Mouse (Mus musculus): ENCODE results near the gene Tpcn2. TPM values are rescaled to one million over a fixed set of nuclear protein-coding genes. Genes with fewer than 3 reads are reported as not detected.
A peak's percentile ranks its signal among the peaks of the same experiment; 100 is the strongest.

Tpcn2 gene
- polyA plus RNA-seq, 1 experiment from 2014 or later: 5.9 TPM

- no peaks in the 10 kb centered on the region for H3K36me3 ChIP-seq
- 86% methylated on average over 3 of the region's 3 CpGs for WGBS
- no peak for ATAC-seq (ENCODE audit: low FRiP score, low read depth)
Observed at GRCm38 (mm10) chr7:145169703-145170102, 114.1 kb downstream of the Tpcn2 start.

GRCm38 (mm10) chr7:145159283-145160240, 124.2 kb downstream of the Tpcn2 start:
- peak overlapping the region; percentile 44 for H3K27ac ChIP-seq (replicated peaks)
- H3K4me2 ChIP-seq (replicated peaks): no peak overlapping the region
- H3K4me3 ChIP-seq: no peak overlapping the region
- no peaks in the 10 kb centered on the region for H3K9me3 ChIP-seq
- 12% methylated on average over 13 of the region's 13 CpGs for WGBS
- no peaks in the 10 kb centered on the region for H3K36me3 ChIP-seq
- peaks cover 21% of the 10 kb centered on the region for H3K4me1 ChIP-seq
- H3K27me3 ChIP-seq: peaks cover 10% of the 10 kb centered on the region; the same call in 1 of the 2 replicates
- ATAC-seq (ENCODE audit: low FRiP score, low read depth): peak; percentile 78; the same call in 1 of the 2 replicates
- H3K9ac ChIP-seq (replicated peaks): no peak overlapping the region

More at GRCm38 (mm10) chr7:145169703-145170102, 114.1 kb downstream of the Tpcn2 start:
- Histone ChIP-seq H3K4me1 (peaks cover 21% of the 10 kb centered on the region), H3K4me3 (no peak overlapping the region), H3K27ac (replicated peaks) (no peak overlapping the region), H3K9me3 (no peaks in the 10 kb centered on the region), H3K9ac (replicated peaks) (no peak overlapping the region), H3K4me2 (replicated peaks) (no peak overlapping the region), H3K27me3 (peaks cover 18% of the 10 kb centered on the region; the same call in 1 of the 2 replicates)

- H3K9ac ChIP-seq (replicated peaks): no peak overlapping the region
- no peak for ATAC-seq (ENCODE audit: low FRiP score, low read depth)
- no peak overlapping the region for H3K4me2 ChIP-seq (replicated peaks)
- 92% methylated on average over 4 of the region's 4 CpGs for WGBS
- H3K4me3 ChIP-seq: no peak overlapping the region
- no peak overlapping the region for H3K27ac ChIP-seq (replicated peaks)
- peaks cover 19% of the 10 kb centered on the region for H3K4me1 ChIP-seq
- H3K9me3 ChIP-seq: no peaks in the 10 kb centered on the region
- H3K27me3 ChIP-seq: peaks cover 7% of the 10 kb centered on the region; the same call in 1 of the 2 replicates
- H3K36me3 ChIP-seq: no peaks in the 10 kb centered on the region
Observed at GRCm38 (mm10) chr7:145155666-145156065, 128.1 kb downstream of the Tpcn2 start.

- no peak for ATAC-seq (ENCODE audit: low FRiP score, low read depth)
- H3K9me3 ChIP-seq: no peaks in the 10 kb centered on the region
- 65% methylated on average over 1 of the region's 1 CpGs for WGBS
- peaks cover 3% of the 10 kb centered on the region for H3K4me1 ChIP-seq
- no peak overlapping the region for H3K27ac ChIP-seq (replicated peaks)
- no peak overlapping the region for H3K4me2 ChIP-seq (replicated peaks)
- peaks cover 7% of the 10 kb centered on the region; the same call in 1 of the 2 replicates for H3K27me3 ChIP-seq
- H3K36me3 ChIP-seq: no peaks in the 10 kb centered on the region
- H3K4me3 ChIP-seq: no peak overlapping the region
- no peak overlapping the region for H3K9ac ChIP-seq (replicated peaks)
Observed at GRCm38 (mm10) chr7:145154066-145154465, 129.7 kb downstream of the Tpcn2 start.

GRCm38 (mm10) chr7:145151845-145152244, 132.0 kb downstream of the Tpcn2 start:
- no peaks in the 10 kb centered on the region; the same call in 1 of the 2 replicates for H3K27me3 ChIP-seq
- no peak overlapping the region for H3K9ac ChIP-seq (replicated peaks)
- no peak overlapping the region for H3K4me3 ChIP-seq
- H3K4me2 ChIP-seq (replicated peaks): no peak overlapping the region
- no peaks in the 10 kb centered on the region for H3K9me3 ChIP-seq
- no peaks in the 10 kb centered on the region for H3K36me3 ChIP-seq
- 79% methylated on average over 3 of the region's 3 CpGs for WGBS
- ATAC-seq (ENCODE audit: low FRiP score, low read depth): no peak
- no peak overlapping the region for H3K27ac ChIP-seq (replicated peaks)
- no peaks in the 10 kb centered on the region for H3K4me1 ChIP-seq

- no peak for ATAC-seq (ENCODE audit: low FRiP score, low read depth)
- no peak overlapping the region for H3K4me2 ChIP-seq (replicated peaks)
- no peaks in the 10 kb centered on the region for H3K36me3 ChIP-seq
- H3K9ac ChIP-seq (replicated peaks): no peak overlapping the region
- no peaks in the 10 kb centered on the region for H3K27me3 ChIP-seq
- no peak overlapping the region for H3K4me3 ChIP-seq
- H3K4me1 ChIP-seq: 0 out of 2 replicates have a peak, but pooled peaks cover 3% of the 10 kb centered on the region
- H3K9me3 ChIP-seq: no peaks in the 10 kb centered on the region
- H3K27ac ChIP-seq (replicated peaks): no peak overlapping the region
- 85% methylated on average over 4 of the region's 4 CpGs for WGBS
Observed at GRCm38 (mm10) chr7:145148902-145149301, 134.9 kb downstream of the Tpcn2 start.

GRCm38 (mm10) chr7:145147973-145148698, 135.7 kb downstream of the Tpcn2 start:
- no peak for ATAC-seq (ENCODE audit: low FRiP score, low read depth)
- H3K4me1 ChIP-seq: 0 out of 2 replicates have a peak, but pooled peaks cover 3% of the 10 kb centered on the region
- no peak overlapping the region for H3K4me2 ChIP-seq (replicated peaks)
- H3K27me3 ChIP-seq: no peaks in the 10 kb centered on the region
- no peak overlapping the region for H3K27ac ChIP-seq (replicated peaks)
- 75% methylated on average over 5 of the region's 5 CpGs for WGBS
- no peak overlapping the region for H3K9ac ChIP-seq (replicated peaks)
- no peaks in the 10 kb centered on the region for H3K36me3 ChIP-seq
- no peak overlapping the region for H3K4me3 ChIP-seq
- no peaks in the 10 kb centered on the region for H3K9me3 ChIP-seq

- Histone ChIP-seq H3K4me2 (replicated peaks) (no peak overlapping the region), H3K36me3 (no peaks in the 10 kb centered on the region), H3K27ac (replicated peaks) (no peak overlapping the region), H3K4me1 (0 out of 2 replicates have a peak, but pooled peaks cover 3% of the 10 kb centered on the region), H3K27me3 (no peaks in the 10 kb centered on the region), H3K9ac (replicated peaks) (no peak overlapping the region), H3K9me3 (no peaks in the 10 kb centered on the region), H3K4me3 (no peak overlapping the region)
- no peak for ATAC-seq (ENCODE audit: low FRiP score, low read depth)
Observed at GRCm38 (mm10) chr7:145146252-145146930, 137.4 kb downstream of the Tpcn2 start.

- WGBS: 70% methylated on average over 3 of the region's 3 CpGs
- no peaks in the 10 kb centered on the region for H3K27me3 ChIP-seq
- no peak for ATAC-seq (ENCODE audit: low FRiP score, low read depth)
- H3K9me3 ChIP-seq: 0 out of 2 replicates have a peak, but pooled peaks cover 4% of the 10 kb centered on the region
- H3K36me3 ChIP-seq: no peaks in the 10 kb centered on the region
- no peak overlapping the region for H3K9ac ChIP-seq (replicated peaks)
- 0 out of 2 replicates have a peak, but pooled peaks cover 3% of the 10 kb centered on the region for H3K4me1 ChIP-seq
- H3K4me2 ChIP-seq (replicated peaks): no peak overlapping the region
- H3K27ac ChIP-seq (replicated peaks): no peak overlapping the region
- no peak overlapping the region for H3K4me3 ChIP-seq
Observed at GRCm38 (mm10) chr7:145143502-145144070, 140.2 kb downstream of the Tpcn2 start.

GRCm38 (mm10) chr7:145140656-145141055, 143.2 kb downstream of the Tpcn2 start:
- Histone ChIP-seq H3K4me2 (replicated peaks) (no peak overlapping the region), H3K4me3 (no peak overlapping the region), H3K27me3 (no peaks in the 10 kb centered on the region), H3K27ac (replicated peaks) (no peak overlapping the region), H3K4me1 (peaks cover 9% of the 10 kb centered on the region; the same call in 1 of the 2 replicates), H3K9ac (replicated peaks) (no peak overlapping the region), H3K36me3 (no peaks in the 10 kb centered on the region), H3K9me3 (peaks cover 10% of the 10 kb centered on the region; the same call in 1 of the 2 replicates)
- ATAC-seq (ENCODE audit: low FRiP score, low read depth): no peak
- 70% methylated on average over 2 of the region's 2 CpGs for WGBS

- no peak for ATAC-seq (ENCODE audit: low FRiP score, low read depth)
- no peaks in the 10 kb centered on the region for H3K36me3 ChIP-seq
- no peaks in the 10 kb centered on the region for H3K27me3 ChIP-seq
- no peak overlapping the region for H3K9ac ChIP-seq (replicated peaks)
- no peak overlapping the region for H3K27ac ChIP-seq (replicated peaks)
- H3K4me2 ChIP-seq (replicated peaks): no peak overlapping the region
- H3K9me3 ChIP-seq: peaks cover 10% of the 10 kb centered on the region; the same call in 1 of the 2 replicates
- no peak overlapping the region for H3K4me3 ChIP-seq
- H3K4me1 ChIP-seq: peaks cover 8% of the 10 kb centered on the region; the same call in 1 of the 2 replicates
- 88% methylated on average over 3 of the region's 3 CpGs for WGBS
Observed at GRCm38 (mm10) chr7:145139576-145139975, 144.2 kb downstream of the Tpcn2 start.
